Mouse (Mus musculus): ENCODE data around the gene Olfr1394. TPM values are rescaled to one million over a fixed set of nuclear protein-coding genes. Genes with fewer than 3 reads are reported as not detected.

Gene Olfr1394
- not detected in 2 replicates for polyA plus RNA-seq (2014; fragmentation: Nextera tagmentation; extraction: Ambion mirVana)

DNA sequence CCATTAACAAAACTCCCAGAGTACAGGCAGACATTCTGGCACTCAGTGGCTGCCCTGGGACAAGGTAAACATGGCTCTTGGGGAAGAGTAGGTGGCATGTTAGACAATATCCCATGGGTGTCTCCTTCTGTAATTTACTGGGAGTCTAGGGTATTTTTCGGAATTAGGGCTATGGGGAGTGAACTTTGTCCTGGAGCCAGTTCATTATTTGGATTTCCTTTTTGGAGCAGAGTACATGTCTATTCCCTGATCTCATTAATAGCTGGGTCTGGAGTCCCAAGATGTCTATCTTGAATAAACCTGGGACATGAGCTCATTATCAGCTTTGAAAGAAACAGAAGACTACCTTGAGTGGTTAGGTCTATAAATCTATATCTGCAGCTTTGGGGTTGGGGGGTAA, at the start of gene Olfr1394:
Olfr1394 (plus strand) TSS at position 301 of the 400 bp plus-strand sequence.
- H3K27me3 ChIP-seq (ENCODE audit: control insufficient read depth, insufficient read depth, low read length): no peaks in the 10 kb centered on the region
- no peaks in the 10 kb centered on the region for H3K9me3 ChIP-seq (ENCODE audit: control insufficient read depth, low read length)
- no peak within 1 kb of the TSS for H3K4me3 ChIP-seq (ENCODE audit: low read length)
- H3K36me3 ChIP-seq (ENCODE audit: control insufficient read depth, insufficient read depth, low read length): no peaks in the 10 kb centered on the region
- H3K4me2 ChIP-seq (replicated peaks; ENCODE audit: low read depth, low read length): no peak within 1 kb of the TSS
- H3K27ac ChIP-seq (ENCODE audit: low read depth, low read length): no peak within 1 kb of the TSS
- H3K4me1 ChIP-seq (ENCODE audit: control insufficient read depth, insufficient read depth, low read length): no peaks in the 10 kb centered on the region
- ATAC-seq (ENCODE audit: low FRiP score, low TSS enrichment): no peak
- WGBS: 87% methylated on average over 1 of the region's 1 CpGs
- H3K9ac ChIP-seq (ENCODE audit: low read depth, low read length): no peak within 1 kb of the TSS

DNA sequence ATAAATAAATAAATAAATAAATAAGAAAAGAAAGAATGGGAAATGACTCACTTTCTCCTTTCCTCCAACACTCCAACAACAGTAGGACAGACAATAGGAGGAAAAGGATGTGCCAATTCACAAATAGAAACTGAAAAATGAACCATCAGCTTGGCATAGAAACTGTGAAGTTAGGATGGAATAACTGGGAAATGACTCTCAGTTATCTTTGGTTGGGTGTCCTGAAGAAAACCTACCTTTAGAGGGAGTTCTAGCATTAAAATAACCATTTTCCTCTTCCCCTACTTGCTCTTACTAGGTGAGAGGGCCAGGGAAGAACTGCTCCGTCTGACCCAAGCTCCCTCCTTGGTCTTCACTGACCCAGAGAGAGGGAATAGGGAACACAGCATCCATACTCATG, 48.4 kb upstream of the Olfr1394 start:
- Histone ChIP-seq H3K27me3 (ENCODE audit: control insufficient read depth, insufficient read depth, low read length) (no peaks in the 10 kb centered on the region), H3K27ac (ENCODE audit: low read depth, low read length) (no peak overlapping the region), H3K4me1 (ENCODE audit: control insufficient read depth, insufficient read depth, low read length) (0 out of 2 replicates have a peak, but pooled peaks cover 4% of the 10 kb centered on the region), H3K4me3 (ENCODE audit: low read length) (no peak overlapping the region), H3K36me3 (ENCODE audit: control insufficient read depth, insufficient read depth, low read length) (no peaks in the 10 kb centered on the region), H3K9ac (ENCODE audit: low read depth, low read length) (no peak overlapping the region), H3K9me3 (ENCODE audit: control insufficient read depth, low read length) (no peaks in the 10 kb centered on the region), H3K4me2 (replicated peaks; ENCODE audit: low read depth, low read length) (no peak overlapping the region)
- 100% methylated on average over 1 of the region's 1 CpGs for WGBS
- no peak for ATAC-seq (ENCODE audit: low FRiP score, low TSS enrichment)

- Histone ChIP-seq H3K4me2 (replicated peaks; ENCODE audit: low read depth, low read length) (no peak overlapping the region), H3K4me3 (ENCODE audit: low read length) (no peak overlapping the region), H3K9ac (ENCODE audit: low read depth, low read length) (no peak overlapping the region), H3K36me3 (ENCODE audit: control insufficient read depth, insufficient read depth, low read length) (no peaks in the 10 kb centered on the region), H3K27me3 (ENCODE audit: control insufficient read depth, insufficient read depth, low read length) (no peaks in the 10 kb centered on the region), H3K4me1 (ENCODE audit: control insufficient read depth, insufficient read depth, low read length) (0 out of 2 replicates have a peak, but pooled peaks cover 3% of the 10 kb centered on the region), H3K9me3 (ENCODE audit: control insufficient read depth, low read length) (no peaks in the 10 kb centered on the region), H3K27ac (ENCODE audit: low read depth, low read length) (no peak overlapping the region)
- ATAC-seq (ENCODE audit: low FRiP score, low TSS enrichment): no peak
- WGBS: 49% methylated on average over 10 of the region's 10 CpGs
Observed at GRCm38 (mm10) chr11:49107650-49108537, 46.3 kb upstream of the Olfr1394 start.

DNA sequence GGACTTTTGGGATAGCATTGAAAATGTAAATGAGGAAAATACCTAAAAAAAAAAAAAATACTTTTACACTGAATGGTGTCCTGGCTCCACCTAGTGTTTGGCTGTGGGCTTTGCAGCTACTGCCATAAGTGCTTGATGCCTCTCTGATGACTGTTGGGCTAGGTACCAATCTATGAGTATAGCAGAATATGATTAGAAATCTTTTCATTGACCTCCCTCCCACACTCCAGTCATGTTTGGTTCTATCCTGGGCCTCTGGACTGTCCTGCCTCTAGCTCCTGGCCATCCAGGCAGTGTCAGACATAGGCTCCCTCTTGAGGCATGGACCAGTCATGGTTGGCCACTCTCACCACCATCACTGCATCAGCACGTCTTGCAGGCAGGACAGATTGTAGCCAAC, 45.3 kb upstream of the Olfr1394 start:
- Histone ChIP-seq H3K27me3 (ENCODE audit: control insufficient read depth, insufficient read depth, low read length) (no peaks in the 10 kb centered on the region), H3K36me3 (ENCODE audit: control insufficient read depth, insufficient read depth, low read length) (no peaks in the 10 kb centered on the region), H3K9ac (ENCODE audit: low read depth, low read length) (no peak overlapping the region), H3K4me1 (ENCODE audit: control insufficient read depth, insufficient read depth, low read length) (no peaks in the 10 kb centered on the region), H3K27ac (ENCODE audit: low read depth, low read length) (no peak overlapping the region), H3K4me3 (ENCODE audit: low read length) (no peak overlapping the region), H3K9me3 (ENCODE audit: control insufficient read depth, low read length) (no peaks in the 10 kb centered on the region), H3K4me2 (replicated peaks; ENCODE audit: low read depth, low read length) (no peak overlapping the region)
- ATAC-seq (ENCODE audit: low FRiP score, low TSS enrichment): no peak
- 36% methylated on average over 1 of the region's 1 CpGs for WGBS

DNA sequence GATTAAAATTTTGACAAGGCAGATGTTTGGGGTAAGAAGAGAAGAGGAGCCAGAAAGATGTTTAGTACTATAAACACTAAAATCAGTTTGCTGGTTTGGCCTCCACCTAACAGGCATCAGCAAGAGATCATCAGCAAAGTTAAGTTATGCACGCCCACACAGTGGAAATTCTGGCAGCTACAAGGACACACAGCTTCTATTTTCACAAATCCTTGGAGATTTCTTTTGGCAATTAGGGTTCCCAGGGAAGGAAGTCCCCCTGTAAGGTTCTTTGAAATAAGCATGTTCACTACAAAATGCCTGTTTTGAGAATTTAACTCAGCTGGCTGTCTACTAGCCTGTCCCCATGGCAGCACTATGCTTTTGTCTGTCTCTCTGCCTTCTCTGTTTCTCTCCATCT, 43.2 kb upstream of the Olfr1394 start:
- H3K27ac ChIP-seq (ENCODE audit: low read depth, low read length): no peak overlapping the region
- no peaks in the 10 kb centered on the region for H3K36me3 ChIP-seq (ENCODE audit: control insufficient read depth, insufficient read depth, low read length)
- no peak overlapping the region for H3K9ac ChIP-seq (ENCODE audit: low read depth, low read length)
- H3K4me1 ChIP-seq (ENCODE audit: control insufficient read depth, insufficient read depth, low read length): no peaks in the 10 kb centered on the region
- H3K4me3 ChIP-seq (ENCODE audit: low read length): no peak overlapping the region
- WGBS: 60% methylated on average over 1 of the region's 1 CpGs
- H3K9me3 ChIP-seq (ENCODE audit: control insufficient read depth, low read length): no peaks in the 10 kb centered on the region
- no peak for ATAC-seq (ENCODE audit: low FRiP score, low TSS enrichment)
- H3K27me3 ChIP-seq (ENCODE audit: control insufficient read depth, insufficient read depth, low read length): no peaks in the 10 kb centered on the region
- H3K4me2 ChIP-seq (replicated peaks; ENCODE audit: low read depth, low read length): no peak overlapping the region

GRCm38 (mm10) chr11:49112624-49113219, 41.5 kb upstream of the Olfr1394 start:
- no peaks in the 10 kb centered on the region for H3K9me3 ChIP-seq (ENCODE audit: control insufficient read depth, low read length)
- no peaks in the 10 kb centered on the region for H3K27me3 ChIP-seq (ENCODE audit: control insufficient read depth, insufficient read depth, low read length)
- H3K27ac ChIP-seq (ENCODE audit: low read depth, low read length): no peak overlapping the region
- H3K9ac ChIP-seq (ENCODE audit: low read depth, low read length): no peak overlapping the region
- no peak for ATAC-seq (ENCODE audit: low FRiP score, low TSS enrichment)
- WGBS: 81% methylated on average over 6 of the region's 6 CpGs
- H3K4me1 ChIP-seq (ENCODE audit: control insufficient read depth, insufficient read depth, low read length): no peaks in the 10 kb centered on the region
- no peak overlapping the region for H3K4me3 ChIP-seq (ENCODE audit: low read length)
- H3K36me3 ChIP-seq (ENCODE audit: control insufficient read depth, insufficient read depth, low read length): no peaks in the 10 kb centered on the region
- no peak overlapping the region for H3K4me2 ChIP-seq (replicated peaks; ENCODE audit: low read depth, low read length)

- H3K27me3 ChIP-seq (ENCODE audit: control insufficient read depth, insufficient read depth, low read length): no peaks in the 10 kb centered on the region
- H3K4me1 ChIP-seq (ENCODE audit: control insufficient read depth, insufficient read depth, low read length): no peaks in the 10 kb centered on the region
- no peak overlapping the region for H3K27ac ChIP-seq (ENCODE audit: low read depth, low read length)
- H3K36me3 ChIP-seq (ENCODE audit: control insufficient read depth, insufficient read depth, low read length): no peaks in the 10 kb centered on the region
- no peak overlapping the region for H3K9ac ChIP-seq (ENCODE audit: low read depth, low read length)
- no peaks in the 10 kb centered on the region for H3K9me3 ChIP-seq (ENCODE audit: control insufficient read depth, low read length)
- 69% methylated on average over 2 of the region's 2 CpGs for WGBS
- ATAC-seq (ENCODE audit: low FRiP score, low TSS enrichment): no peak
- no peak overlapping the region for H3K4me3 ChIP-seq (ENCODE audit: low read length)
- H3K4me2 ChIP-seq (replicated peaks; ENCODE audit: low read depth, low read length): no peak overlapping the region
Observed at GRCm38 (mm10) chr11:49114158-49114557, 40.0 kb upstream of the Olfr1394 start.

GRCm38 (mm10) chr11:49114774-49115173, 39.4 kb upstream of the Olfr1394 start, which contains the start of gene Olfr1396:
Gene Olfr1396, minus strand, starts transcription at chr11:49114874.
- Histone ChIP-seq H3K4me2 (replicated peaks; ENCODE audit: low read depth, low read length) (no peak within 1 kb of the TSS), H3K27ac (ENCODE audit: low read depth, low read length) (no peak within 1 kb of the TSS), H3K4me3 (ENCODE audit: low read length) (no peak within 1 kb of the TSS), H3K4me1 (ENCODE audit: control insufficient read depth, insufficient read depth, low read length) (no peaks in the 10 kb centered on the region), H3K27me3 (ENCODE audit: control insufficient read depth, insufficient read depth, low read length) (no peaks in the 10 kb centered on the region), H3K36me3 (ENCODE audit: control insufficient read depth, insufficient read depth, low read length) (no peaks in the 10 kb centered on the region), H3K9me3 (ENCODE audit: control insufficient read depth, low read length) (no peaks in the 10 kb centered on the region), H3K9ac (ENCODE audit: low read depth, low read length) (no peak within 1 kb of the TSS)
- ATAC-seq (ENCODE audit: low FRiP score, low TSS enrichment): no peak

DNA sequence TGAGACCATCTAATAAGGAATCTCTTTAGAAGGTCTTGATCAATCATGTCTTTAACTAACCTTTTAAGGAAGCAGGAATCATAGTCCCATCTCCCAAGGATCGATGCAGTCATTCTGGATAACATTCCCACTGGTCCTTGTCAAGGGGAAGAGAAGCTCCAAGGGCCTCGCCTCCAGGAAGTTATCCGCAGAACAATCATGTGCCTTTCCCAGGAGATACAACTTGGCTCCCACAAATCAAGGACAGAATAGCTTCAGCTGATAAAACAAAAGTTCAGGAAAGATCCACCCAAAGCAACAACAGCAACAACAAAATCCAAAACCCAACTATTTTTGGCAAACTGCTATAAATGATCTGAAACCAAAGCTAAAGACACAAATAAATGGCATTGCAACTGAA, 34.5 kb upstream of the Olfr1394 start:
- Histone ChIP-seq H3K4me1 (ENCODE audit: control insufficient read depth, insufficient read depth, low read length) (no peaks in the 10 kb centered on the region), H3K36me3 (ENCODE audit: control insufficient read depth, insufficient read depth, low read length) (no peaks in the 10 kb centered on the region), H3K9me3 (ENCODE audit: control insufficient read depth, low read length) (no peaks in the 10 kb centered on the region), H3K4me3 (ENCODE audit: low read length) (no peak overlapping the region), H3K9ac (ENCODE audit: low read depth, low read length) (no peak overlapping the region), H3K27ac (ENCODE audit: low read depth, low read length) (no peak overlapping the region), H3K27me3 (ENCODE audit: control insufficient read depth, insufficient read depth, low read length) (no peaks in the 10 kb centered on the region), H3K4me2 (replicated peaks; ENCODE audit: low read depth, low read length) (no peak overlapping the region)
- WGBS: 84% methylated on average over 3 of the region's 3 CpGs
- ATAC-seq (ENCODE audit: low FRiP score, low TSS enrichment): no peak
